Mouse (Mus musculus) mouse embryonic stem cell (cell line): ENCODE results near the gene Hp.

ENCODE experiments used
- in situ Hi-C, 2 experiments: fragments of 300-500 bp; cut with MboI; formaldehyde crosslinking; loops; 1 replicate in 1 of 2; 3 replicates in 1 of 2; pipeline ENCODE4 v1.14.3; 2019 to 2020; ENCODE audit warnings: low sequenced_read_pairs in 2 of 2, low pct_unique_long_range_greater_than_20kb in 1 of 2, mixed read lengths in 1 of 2; ENCODE audit not compliant: unreplicated experiment in 1 of 2

Gene Hp

GRCm38 (mm10) chr8:109565498-109566333 is 13.3 kb downstream of the Hp start, which contains the start of the genes Dhx38 and Txnl4b:
Gene Dhx38, minus strand, starts transcription at chr8:109565861.
Gene Txnl4b, plus strand, starts transcription at chr8:109565892.
- in situ Hi-C loops, result no loop called here

DNA sequence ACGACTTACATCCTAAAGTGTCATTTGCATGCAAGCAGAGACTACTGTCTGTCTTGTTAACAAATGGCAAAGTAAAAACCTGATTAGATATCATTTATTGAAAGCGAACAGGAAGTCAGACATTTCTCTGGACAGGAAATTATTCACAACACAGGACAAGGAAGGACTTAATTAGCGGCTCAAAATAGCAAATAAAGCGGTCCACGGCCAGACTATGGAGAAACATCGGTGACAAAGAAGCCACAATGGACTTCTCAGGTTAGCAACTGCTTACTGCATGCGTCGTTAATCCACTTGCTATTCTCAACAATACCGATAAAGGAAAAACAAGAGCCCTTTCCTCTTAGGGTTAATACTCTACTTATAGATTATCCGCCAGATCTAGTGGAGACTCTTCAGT is 14.2 kb downstream of the Hp start:
- in situ Hi-C loops, result no loop called here

- in situ Hi-C loops, result no loop called here
These were observed 15.1 kb downstream of the Hp start for GRCm38 (mm10) chr8:109563881-109564280.

- in situ Hi-C loops, result no loop called here
These were observed 27.3 kb downstream of the Hp start for GRCm38 (mm10) chr8:109551663-109552062.

DNA sequence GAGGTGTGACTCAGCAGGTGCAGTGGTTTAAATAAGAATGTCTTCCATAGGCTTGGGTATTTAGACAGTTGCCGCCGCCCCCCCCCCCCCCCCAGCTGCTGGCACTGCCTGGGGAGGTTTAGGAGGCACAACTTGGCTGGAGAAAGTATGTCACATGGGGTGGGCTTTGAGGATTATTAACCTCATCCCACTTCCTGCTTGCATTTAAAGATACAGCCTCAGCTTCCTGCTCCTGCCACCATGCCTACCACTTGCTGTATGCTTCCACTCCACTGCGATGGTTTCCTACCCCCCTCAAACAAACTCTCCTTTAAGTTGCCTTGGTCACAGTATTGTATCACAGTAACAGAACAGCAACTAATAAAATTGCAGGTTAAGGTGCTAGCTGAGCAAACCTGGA is 34.9 kb downstream of the Hp start:
- in situ Hi-C loops, result no loop called here

DNA sequence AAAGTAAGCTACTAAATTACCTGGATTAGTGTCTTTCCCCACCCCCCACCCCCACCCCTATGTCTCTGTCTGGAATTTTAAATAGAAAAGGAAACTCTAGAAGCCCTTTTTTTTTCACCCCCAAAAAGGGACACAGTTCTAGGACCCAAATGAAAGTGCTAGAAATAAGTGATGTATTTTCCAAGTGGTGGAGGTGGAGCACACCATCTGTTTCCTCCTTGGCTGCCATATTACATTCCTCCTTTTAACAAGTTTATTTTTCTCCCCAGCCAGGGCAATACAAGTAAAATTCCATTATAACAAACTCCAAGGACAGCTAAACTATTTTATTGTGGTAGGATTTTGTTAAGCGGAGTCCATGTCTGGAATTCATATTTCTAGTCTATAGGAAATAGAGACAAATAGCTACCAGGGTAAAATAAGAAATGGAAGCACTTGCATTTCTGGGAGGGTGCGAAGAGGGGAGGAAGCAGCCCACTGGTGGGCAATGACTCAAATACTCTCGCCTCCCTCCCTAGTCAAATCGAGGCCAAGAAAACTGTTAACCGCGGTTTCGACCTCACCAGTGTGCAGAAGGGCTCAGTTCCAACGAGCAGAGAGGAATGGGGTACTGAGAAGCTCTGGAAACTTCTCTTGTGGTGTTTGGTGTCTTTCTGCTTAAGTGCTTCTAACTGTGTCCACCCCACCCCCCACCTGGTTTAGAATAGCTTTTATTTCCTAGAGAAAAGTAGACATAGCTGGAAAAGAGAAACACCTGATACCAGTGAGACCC is 36.0 kb downstream of the Hp start:
- in situ Hi-C loops, result no loop called here

DNA sequence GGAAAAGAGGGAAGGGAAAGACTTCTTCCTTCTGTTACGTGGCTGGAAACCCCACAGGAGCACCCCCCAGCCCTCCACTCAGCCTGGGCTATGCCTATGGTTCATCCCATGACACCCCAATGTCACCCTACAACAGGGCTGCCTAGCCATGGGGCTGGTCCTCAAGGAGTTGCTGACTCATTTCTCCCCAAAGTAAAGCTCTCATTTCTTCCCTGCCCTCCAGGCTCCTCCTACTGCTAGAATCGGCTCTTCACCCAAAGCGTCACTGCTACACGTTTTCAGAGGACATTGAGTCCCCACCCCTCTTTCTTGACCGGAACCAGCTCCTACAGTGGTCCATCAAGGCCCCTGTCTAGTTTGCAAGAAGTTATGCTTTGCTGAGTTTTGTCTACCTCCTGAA is 36.8 kb downstream of the Hp start:
- in situ Hi-C loops, result no loop called here

- in situ Hi-C loops, result no loop called here
These were observed 42.3 kb downstream of the Hp start for GRCm38 (mm10) chr8:109536703-109537102.

GRCm38 (mm10) chr8:109535140-109535990 is 43.6 kb downstream of the Hp start:
- in situ Hi-C loops, result no loop called here
